Mouse (Mus musculus): ENCODE data around the gene Cd82. TPM values are rescaled to one million over a fixed set of nuclear protein-coding genes. Genes with fewer than 3 reads are reported as not detected.

Cd82 gene
- polyA plus RNA-seq, 1 experiment = 209 TPM

DNA sequence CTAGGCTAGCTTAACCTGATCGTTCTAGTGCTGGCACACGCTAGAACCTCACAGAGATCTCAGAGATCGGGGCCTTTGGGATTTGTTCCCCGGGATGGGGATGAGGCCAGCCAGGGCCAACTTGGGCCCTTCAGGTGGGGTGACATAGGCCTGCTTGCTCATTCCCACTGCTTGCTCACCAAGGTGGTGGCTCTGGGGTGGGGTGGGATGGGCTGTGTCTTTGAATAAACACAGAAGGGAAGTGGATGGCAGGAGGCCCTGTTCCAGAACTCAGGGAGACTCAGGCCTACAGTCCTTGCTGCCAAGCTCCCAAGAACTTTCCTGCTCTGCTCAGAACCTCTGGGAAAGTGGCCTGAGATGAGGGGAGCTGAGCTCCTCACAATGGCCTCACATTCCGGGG lies 31.9 kb downstream of the Cd82 start:
- TF ChIP-seq CTCF (IDR thresholded peaks at IDR 0.05; ENCODE audit: extremely low read depth, insufficient read depth, insufficient read length, insufficient replicate concordance) (no peak), POLR2A (IDR thresholded peaks at IDR 0.05; ENCODE audit: low read depth, low read length) (no peak)
- H3K36me3 ChIP-seq (ENCODE audit: control insufficient read depth, insufficient read depth, low read length) = peaks cover 18% of the 10 kb centered on the region
- no peak overlapping the region for H3K27ac ChIP-seq (ENCODE audit: insufficient read depth, low read length)
- 77% methylated on average over 5 of the region's 5 CpGs for WGBS
- peaks cover 30% of the 10 kb centered on the region; the same call in 1 of the 2 replicates for H3K4me1 ChIP-seq (ENCODE audit: control insufficient read depth, insufficient read depth, insufficient read length)
- H3K27me3 ChIP-seq (ENCODE audit: control insufficient read depth, insufficient read depth, low read length) = no peaks in the 10 kb centered on the region
- H3K4me3 ChIP-seq (ENCODE audit: extremely low read depth, insufficient read depth, insufficient read length) = no peak overlapping the region
- DNase-seq (ENCODE audit: low read depth in 1 of 2, low spot score in 2 of 2) = no peak

- DNase-seq (ENCODE audit: low read depth in 1 of 2, low spot score in 2 of 2) = peak in 1 of 2 experiments; percentile 44
- WGBS = 11% methylated on average over 11 of the region's 11 CpGs
- H3K27me3 ChIP-seq (ENCODE audit: control insufficient read depth, insufficient read depth, low read length) = no peaks in the 10 kb centered on the region
- H3K4me3 ChIP-seq (ENCODE audit: extremely low read depth, insufficient read depth, insufficient read length) = no peak overlapping the region
- TF ChIP-seq CTCF (IDR thresholded peaks at IDR 0.05; ENCODE audit: extremely low read depth, insufficient read depth, insufficient read length, insufficient replicate concordance) (no peak), POLR2A (IDR thresholded peaks at IDR 0.05; ENCODE audit: low read depth, low read length) (no peak)
- peaks cover 42% of the 10 kb centered on the region; the same call in 1 of the 2 replicates for H3K4me1 ChIP-seq (ENCODE audit: control insufficient read depth, insufficient read depth, insufficient read length)
- H3K36me3 ChIP-seq (ENCODE audit: control insufficient read depth, insufficient read depth, low read length) = peaks cover 7% of the 10 kb centered on the region
- H3K27ac ChIP-seq (ENCODE audit: insufficient read depth, low read length) = peak overlapping the region; percentile 83
Observed at GRCm38 (mm10) chr2:93428004-93428531, 34.9 kb downstream of the Cd82 start.

- Histone ChIP-seq H3K4me1 (ENCODE audit: control insufficient read depth, insufficient read depth, insufficient read length) (peaks cover 40% of the 10 kb centered on the region; the same call in 1 of the 2 replicates), H3K27ac (ENCODE audit: insufficient read depth, low read length) (peak overlapping the region; percentile 83), H3K4me3 (ENCODE audit: extremely low read depth, insufficient read depth, insufficient read length) (no peak overlapping the region), H3K36me3 (ENCODE audit: control insufficient read depth, insufficient read depth, low read length) (peaks cover 7% of the 10 kb centered on the region), H3K27me3 (ENCODE audit: control insufficient read depth, insufficient read depth, low read length) (no peaks in the 10 kb centered on the region)
- TF ChIP-seq POLR2A (IDR thresholded peaks at IDR 0.05; ENCODE audit: low read depth, low read length) = no peak
- TF ChIP-seq CTCF (IDR thresholded peaks at IDR 0.05; ENCODE audit: extremely low read depth, insufficient read depth, insufficient read length, insufficient replicate concordance) = no peak
- WGBS = 21% methylated on average over 8 of the region's 8 CpGs
- DNase-seq (ENCODE audit: low read depth in 1 of 2, low spot score in 2 of 2) = peak in 1 of 2 experiments; percentile 58
Observed at GRCm38 (mm10) chr2:93427000-93427715, 35.8 kb downstream of the Cd82 start.

DNA sequence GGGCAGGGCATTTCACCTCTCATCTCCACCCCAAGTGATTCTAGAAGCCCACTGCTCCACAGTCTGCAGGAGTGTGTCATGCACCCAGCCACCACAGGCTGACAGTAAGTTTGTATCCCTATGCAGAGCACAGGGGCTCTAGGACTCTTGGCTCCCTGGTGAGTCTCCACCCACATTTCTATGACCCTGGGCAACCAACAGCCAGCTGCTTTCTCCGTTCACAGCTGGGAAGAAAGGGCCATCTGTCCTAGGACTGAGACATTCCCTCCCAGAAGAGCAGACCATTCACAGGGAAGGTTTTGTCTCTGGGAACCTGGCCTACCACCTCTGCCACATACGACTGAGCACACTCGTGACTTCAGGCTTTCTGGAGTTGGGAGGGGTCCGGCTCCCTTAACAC lies 37.1 kb downstream of the Cd82 start:
- TF ChIP-seq CTCF (IDR thresholded peaks at IDR 0.05; ENCODE audit: extremely low read depth, insufficient read depth, insufficient read length, insufficient replicate concordance) (no peak), POLR2A (IDR thresholded peaks at IDR 0.05; ENCODE audit: low read depth, low read length) (no peak)
- H3K27me3 ChIP-seq (ENCODE audit: control insufficient read depth, insufficient read depth, low read length) = no peaks in the 10 kb centered on the region
- 89% methylated on average over 4 of the region's 4 CpGs for WGBS
- peaks cover 6% of the 10 kb centered on the region; the same call in 1 of the 2 replicates for H3K36me3 ChIP-seq (ENCODE audit: control insufficient read depth, insufficient read depth, low read length)
- no peak for DNase-seq (ENCODE audit: low read depth in 1 of 2, low spot score in 2 of 2)
- no peak overlapping the region for H3K4me3 ChIP-seq (ENCODE audit: extremely low read depth, insufficient read depth, insufficient read length)
- no peak overlapping the region for H3K27ac ChIP-seq (ENCODE audit: insufficient read depth, low read length)
- peaks cover 39% of the 10 kb centered on the region; the same call in 1 of the 2 replicates for H3K4me1 ChIP-seq (ENCODE audit: control insufficient read depth, insufficient read depth, insufficient read length)

- Histone ChIP-seq H3K27me3 (ENCODE audit: control insufficient read depth, insufficient read depth, low read length) (no peaks in the 10 kb centered on the region), H3K36me3 (ENCODE audit: control insufficient read depth, insufficient read depth, low read length) (peaks cover 15% of the 10 kb centered on the region)
- 35% methylated on average over 9 of the region's 9 CpGs for WGBS
Observed at GRCm38 (mm10) chr2:93424307-93424984, 38.5 kb downstream of the Cd82 start.

GRCm38 (mm10) chr2:93421320-93421719 lies 41.6 kb downstream of the Cd82 start:
- TF ChIP-seq CTCF (IDR thresholded peaks at IDR 0.05; ENCODE audit: extremely low read depth, insufficient read depth, insufficient read length, insufficient replicate concordance) = peak; percentile 88
- no peak for TF ChIP-seq POLR2A (IDR thresholded peaks at IDR 0.05; ENCODE audit: low read depth, low read length)
- no peak overlapping the region for H3K27ac ChIP-seq (ENCODE audit: insufficient read depth, low read length)
- H3K36me3 ChIP-seq (ENCODE audit: control insufficient read depth, insufficient read depth, low read length) = peaks cover 13% of the 10 kb centered on the region
- H3K4me3 ChIP-seq (ENCODE audit: extremely low read depth, insufficient read depth, insufficient read length) = no peak overlapping the region
- H3K4me1 ChIP-seq (ENCODE audit: control insufficient read depth, insufficient read depth, insufficient read length) = peaks cover 15% of the 10 kb centered on the region; the same call in 1 of the 2 replicates
- WGBS = 43% methylated on average over 7 of the region's 7 CpGs
- DNase-seq (ENCODE audit: low read depth in 1 of 2, low spot score in 2 of 2) = peak in 1 of 2 experiments; percentile 73
- H3K27me3 ChIP-seq (ENCODE audit: control insufficient read depth, insufficient read depth, low read length) = no peaks in the 10 kb centered on the region

More at GRCm38 (mm10) chr2:93424307-93424984, 38.5 kb downstream of the Cd82 start:
- no peak overlapping the region for H3K27ac ChIP-seq (ENCODE audit: insufficient read depth, low read length)
- DNase-seq (ENCODE audit: low read depth in 1 of 2, low spot score in 2 of 2) = no peak
- H3K4me1 ChIP-seq (ENCODE audit: control insufficient read depth, insufficient read depth, insufficient read length) = peaks cover 39% of the 10 kb centered on the region; the same call in 1 of the 2 replicates
- no peak overlapping the region for H3K4me3 ChIP-seq (ENCODE audit: extremely low read depth, insufficient read depth, insufficient read length)
- no peak for TF ChIP-seq POLR2A (IDR thresholded peaks at IDR 0.05; ENCODE audit: low read depth, low read length)
- no peak for TF ChIP-seq CTCF (IDR thresholded peaks at IDR 0.05; ENCODE audit: extremely low read depth, insufficient read depth, insufficient read length, insufficient replicate concordance)

Data from spleen, adult 2 months (tissue).